Mouse (Mus musculus) Muller cell, postnatal 12 days (primary cell): ENCODE measurements at regions not wholly inside any gene's neighbourhood (a gene's known extent, or its start where the extent isn't known, plus 50 kb on each side); places are given as distances from the start of the nearest gene placed in this dataset.
"Not testable (repeated sequence)": the region's sequence is repeated elsewhere in the genome, so short reads cannot be mapped to it uniquely, and the experiment has no call there.

Source experiments
- DNase-seq: peaks from one replicate; pipeline ENCODE4 v3.0.0-alpha.2; 2015; ENCODE audit errors: inconsistent ontology term

GRCm38 (mm10) chr6:37692758-37693157, 162.8 kb downstream of the Akr1d1 start:
- no peak for DNase-seq

DNA sequence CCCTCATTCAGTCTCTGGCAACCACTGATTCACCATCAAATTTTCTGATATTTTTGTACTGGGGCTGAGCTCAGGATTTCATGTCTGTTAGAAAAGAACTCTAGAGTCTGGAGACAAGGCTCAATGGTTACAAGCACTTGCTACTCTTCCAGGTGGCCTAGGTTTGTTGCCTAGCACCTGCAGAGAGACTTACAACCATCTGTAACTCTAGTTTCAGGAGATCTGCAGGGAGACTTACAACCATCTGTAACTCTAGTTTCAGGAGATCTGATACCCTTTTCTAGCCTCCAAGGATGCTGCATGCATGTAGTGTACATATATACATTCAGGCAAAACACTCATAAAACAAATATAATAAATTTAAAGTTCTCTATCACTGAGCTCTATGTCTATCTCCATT, 166.1 kb downstream of the Akr1d1 start:
- no peak for DNase-seq

GRCm38 (mm10) chr6:37703946-37704345, 166.7 kb upstream of the Trim24 start:
- DNase-seq: no peak

DNA sequence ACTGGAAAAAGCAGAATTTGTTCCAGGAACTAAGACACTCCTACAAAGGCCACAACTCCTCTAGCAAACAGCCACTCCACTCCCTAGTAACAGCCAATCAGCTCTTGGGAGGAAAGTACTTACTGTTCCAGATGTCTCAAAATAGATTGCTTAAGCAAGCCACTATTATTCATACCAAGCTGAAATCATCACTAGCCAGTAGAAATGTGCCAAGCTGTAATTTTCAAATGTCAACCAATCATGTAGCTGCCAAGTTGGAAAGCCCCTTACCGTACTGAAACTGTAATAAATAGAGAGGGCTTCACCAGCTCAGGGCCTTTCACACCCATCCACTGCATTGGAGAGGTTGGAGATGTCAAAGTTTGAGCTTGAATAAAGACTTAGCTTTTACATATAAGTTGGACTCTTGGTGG, 164.9 kb upstream of the Trim24 start:
- DNase-seq: no peak

- DNase-seq: not testable (repeated sequence)
Measured at GRCm38 (mm10) chr6:37707671-37708070, 162.9 kb upstream of the Trim24 start.

DNA sequence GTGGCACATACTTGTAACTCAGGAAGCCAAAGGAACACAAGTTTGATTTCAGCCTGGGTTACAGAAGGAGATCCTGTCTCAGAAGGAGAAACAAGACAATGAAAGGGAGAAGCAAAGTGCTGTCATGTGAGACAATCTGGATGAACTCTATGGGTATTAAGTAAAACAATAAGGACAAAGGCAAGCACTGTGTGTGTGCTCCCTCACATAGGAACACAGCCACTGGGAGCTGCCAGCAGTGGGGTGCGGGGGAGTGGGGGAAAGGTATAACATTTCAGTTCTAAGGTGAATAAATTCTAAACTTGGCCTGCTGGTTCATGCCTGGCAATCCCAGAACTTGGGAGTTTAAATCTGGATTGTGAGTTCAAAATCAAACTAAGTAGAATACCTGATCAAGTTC, 158.8 kb upstream of the Trim24 start:
- DNase-seq: no peak

DNA sequence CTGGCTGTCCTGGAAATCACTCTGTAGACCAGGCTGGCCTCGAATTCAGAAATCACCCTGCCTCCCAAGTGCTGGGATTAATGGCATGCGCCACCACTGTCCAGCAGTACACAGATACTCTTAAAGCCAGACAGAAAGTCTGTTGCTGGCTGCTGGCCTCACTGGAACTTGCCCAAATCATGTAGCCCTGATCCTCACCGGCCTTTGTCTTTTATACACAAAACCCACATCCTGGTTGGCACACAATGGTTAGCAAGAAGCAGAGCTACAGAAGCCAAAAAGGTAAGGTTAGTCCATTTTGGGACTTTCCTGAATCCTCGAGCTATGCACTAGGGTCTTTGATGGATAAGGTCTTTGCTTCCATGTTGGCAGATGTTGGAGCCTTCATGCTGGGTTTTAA, 157.2 kb upstream of the Trim24 start:
- DNase-seq: peak; percentile 31

DNA sequence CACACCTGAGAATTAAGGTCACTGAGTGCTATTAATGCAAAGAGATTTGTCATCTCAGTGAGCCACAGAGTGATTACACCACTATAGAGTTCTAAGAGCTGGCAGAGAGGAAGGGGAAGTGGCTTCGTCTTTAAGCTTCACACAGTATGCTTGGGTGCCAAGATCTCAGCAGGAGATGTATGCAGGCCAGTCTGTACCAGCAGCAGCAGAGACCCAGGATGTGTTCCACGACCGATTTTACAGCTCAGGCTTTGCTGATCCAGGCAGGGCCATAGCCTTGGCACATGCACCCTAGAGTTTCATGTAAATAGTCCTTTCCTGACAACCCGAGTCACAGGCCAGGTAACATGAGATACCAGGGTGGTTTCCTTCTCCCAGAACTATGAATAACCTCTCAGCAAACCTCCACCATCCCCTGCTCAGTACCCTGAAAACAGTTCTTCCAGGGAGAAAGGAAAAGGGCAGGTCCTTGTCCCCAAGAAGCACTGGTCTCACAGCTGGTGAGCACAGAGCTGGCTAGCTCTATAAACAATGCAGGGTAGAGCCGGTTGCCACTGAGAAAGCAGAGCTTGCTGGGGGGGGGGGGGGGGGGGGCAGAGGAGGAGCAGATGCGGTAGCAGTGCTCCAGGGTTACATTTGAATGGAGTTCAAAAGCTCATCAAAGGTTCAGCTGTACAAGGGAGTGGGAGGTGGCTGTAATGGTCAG, 156.2 kb upstream of the Trim24 start:
- DNase-seq: peak; percentile 25

DNA sequence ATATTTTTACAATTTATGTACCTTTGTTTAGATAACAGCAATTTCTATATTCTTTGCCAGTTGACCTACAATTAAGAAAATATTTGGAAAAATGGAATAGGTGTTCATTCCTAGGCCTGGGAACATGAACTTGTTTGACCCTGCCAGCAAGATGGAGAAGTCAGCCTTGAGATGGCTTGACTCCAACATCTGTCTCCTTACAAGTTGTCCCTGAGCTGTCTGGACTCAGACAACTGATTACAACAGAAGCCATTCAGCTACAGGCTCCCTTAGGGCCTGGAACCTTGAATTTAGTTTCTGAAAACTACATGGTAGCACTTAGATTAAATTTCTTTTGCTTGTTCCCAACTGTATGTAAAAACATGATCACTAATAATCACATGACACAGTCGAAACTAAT, 148.9 kb upstream of the Trim24 start:
- DNase-seq: no peak

DNA sequence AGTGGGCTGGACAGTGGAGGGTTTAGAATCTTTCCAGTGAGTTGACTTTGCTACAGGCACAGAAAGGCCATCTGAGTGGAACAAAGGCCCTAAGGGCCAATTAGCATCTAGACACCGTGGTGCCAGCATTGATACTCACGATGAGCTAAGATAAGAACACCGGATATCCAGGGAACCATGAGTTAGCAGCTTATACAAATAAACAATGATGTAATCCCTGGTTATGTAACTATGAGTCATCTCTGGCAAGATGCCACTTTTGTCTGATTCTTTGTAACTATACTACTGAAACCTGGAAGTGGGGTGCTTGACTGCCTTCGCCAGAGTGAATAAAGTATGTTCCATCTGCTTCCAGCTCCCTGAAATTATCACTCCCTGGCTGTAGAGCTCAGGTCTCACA, 147.3 kb upstream of the Trim24 start:
- peak; percentile 93 for DNase-seq

DNA sequence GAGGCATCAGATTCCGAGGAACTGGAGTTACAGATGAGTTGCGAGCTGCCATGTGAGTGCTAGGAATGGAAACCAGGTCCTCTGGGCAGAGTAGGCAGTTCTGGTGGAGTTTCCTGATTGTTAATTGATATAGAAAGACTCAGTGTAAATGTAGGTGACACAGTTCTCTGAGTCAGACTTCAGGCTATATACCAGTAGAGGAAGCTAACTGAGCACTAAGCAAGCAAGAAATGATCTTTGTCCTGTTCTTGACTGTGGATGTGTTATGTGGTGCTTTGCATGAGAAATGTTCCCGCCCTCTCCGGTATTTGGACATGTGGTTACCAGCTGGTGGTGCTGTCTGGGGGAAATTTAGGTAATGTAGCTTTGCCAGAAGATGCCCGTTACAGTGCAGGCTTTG, 146.4 kb upstream of the Trim24 start:
- DNase-seq: no peak

DNA sequence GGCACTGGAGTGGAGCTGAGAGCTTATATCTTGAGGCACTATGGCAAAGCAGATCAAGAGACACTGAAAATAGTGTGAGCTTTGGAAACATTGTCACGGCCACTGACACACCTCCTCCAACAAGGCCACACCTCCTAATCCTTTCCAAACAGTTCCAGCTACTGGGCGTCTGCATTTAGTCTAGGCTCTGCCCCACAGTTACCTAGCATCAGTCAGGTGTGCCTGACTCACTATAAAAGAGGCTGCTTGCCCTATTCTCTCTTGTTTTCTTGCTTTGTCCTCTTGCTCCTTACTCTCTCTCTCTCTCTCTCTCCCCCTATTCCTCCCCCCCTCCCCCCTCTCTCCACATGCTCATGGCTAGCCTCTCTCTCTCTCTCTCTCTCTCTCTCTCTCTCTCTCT, 142.0 kb upstream of the Trim24 start:
- DNase-seq: no peak

DNA sequence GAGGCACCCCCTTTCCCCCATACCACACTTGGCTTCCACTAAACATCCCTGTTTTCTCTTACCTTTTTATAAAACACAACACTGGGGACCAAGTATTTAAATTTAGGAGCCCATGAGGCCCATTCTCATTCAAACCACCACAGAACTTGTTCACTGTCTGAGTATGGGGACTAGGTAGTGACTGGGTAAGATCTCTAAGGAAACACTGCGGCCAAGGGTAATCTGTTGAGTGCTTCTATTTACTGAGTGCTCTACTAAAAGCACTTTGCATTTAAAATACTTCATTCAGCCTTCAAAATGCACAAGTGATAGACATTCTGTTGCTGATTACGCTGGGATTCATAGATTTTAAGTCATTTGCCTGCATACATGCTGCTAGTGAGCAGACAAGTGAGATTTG, 141.4 kb upstream of the Trim24 start:
- DNase-seq: no peak

DNA sequence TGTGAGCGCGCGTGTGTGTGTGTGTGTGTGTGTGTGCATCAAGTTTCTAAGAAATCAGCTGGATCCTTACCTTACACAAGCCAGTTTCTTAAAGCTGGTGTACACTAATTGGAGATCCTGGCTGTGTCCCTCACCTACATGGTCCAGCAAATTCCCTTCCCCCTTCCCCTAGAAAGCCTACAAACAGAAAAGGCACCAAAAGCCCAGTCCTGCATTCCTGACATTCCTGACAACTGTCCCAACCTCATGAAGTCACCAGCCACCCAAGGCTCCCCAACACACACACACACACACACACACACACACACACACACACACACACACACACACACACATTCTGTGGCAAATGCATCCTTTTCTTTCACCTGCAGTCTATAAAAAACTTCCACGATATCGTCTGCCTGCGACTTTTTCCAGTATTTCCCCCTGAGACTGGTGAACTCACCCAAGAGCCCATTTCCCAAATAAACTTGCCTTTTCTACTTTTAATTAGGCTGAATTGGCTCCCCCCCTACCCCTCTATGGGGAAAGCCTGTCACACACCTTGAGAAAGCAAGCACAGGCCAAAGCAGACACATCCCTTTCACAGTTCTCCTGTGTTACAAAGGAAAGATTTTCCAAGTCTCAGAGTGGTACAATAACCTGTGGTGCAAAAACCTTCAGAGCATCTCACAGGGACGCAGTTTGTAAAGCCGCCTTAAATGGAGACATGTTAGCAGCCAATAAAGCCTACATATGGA, 139.9 kb upstream of the Trim24 start:
- peak; percentile 76 for DNase-seq

- DNase-seq: peak; percentile 91
Measured at GRCm38 (mm10) chr6:37732385-37732784, 138.2 kb upstream of the Trim24 start.

- no peak for DNase-seq
Measured at GRCm38 (mm10) chr6:37735288-37735961, 135.2 kb upstream of the Trim24 start.

GRCm38 (mm10) chr6:37735962-37736297, 134.7 kb upstream of the Trim24 start:
- peak; percentile 62 for DNase-seq

DNA sequence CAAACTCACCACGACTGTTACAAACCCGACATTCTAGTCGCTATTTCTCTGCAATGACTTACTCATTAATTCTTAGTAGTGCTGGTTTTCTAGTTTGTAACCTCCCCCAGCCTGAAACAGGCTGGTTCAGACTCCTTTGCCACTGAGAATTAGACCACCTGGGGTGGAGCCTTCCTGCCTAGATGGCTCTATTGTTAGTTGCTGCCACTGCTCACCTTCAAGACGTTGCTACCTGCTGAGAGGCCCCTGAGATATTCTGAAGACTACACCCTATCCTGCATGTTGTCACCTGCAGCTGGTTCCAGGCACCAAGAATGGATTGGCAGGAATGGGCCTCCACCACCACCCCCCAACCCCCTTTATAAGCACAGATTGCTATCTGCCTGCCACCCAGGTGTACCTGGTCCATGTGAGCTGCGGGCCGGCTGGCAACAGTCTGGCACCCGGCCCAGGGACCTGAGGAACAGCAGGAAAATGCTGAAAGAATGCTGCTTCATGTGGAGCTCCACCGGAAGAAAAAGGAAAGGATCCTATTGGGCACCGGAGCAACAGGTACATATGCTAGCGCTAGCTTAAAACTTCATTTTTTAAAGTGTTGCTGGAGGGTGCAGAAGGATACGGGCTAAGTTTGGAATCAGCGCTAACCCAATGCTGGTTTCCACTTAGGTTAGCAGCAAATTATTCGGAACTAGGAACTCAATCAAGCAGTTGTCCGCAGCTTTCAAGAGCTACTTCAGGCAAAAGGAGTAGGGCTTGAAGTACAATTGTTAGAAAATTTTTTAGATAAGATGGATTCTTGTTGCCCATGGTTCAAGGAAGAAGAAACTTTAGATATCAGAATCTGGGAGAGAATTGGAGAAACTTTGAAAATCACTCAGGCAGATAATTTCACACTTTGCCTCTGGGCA, 129.4 kb upstream of the Trim24 start:
- DNase-seq: no peak

DNA sequence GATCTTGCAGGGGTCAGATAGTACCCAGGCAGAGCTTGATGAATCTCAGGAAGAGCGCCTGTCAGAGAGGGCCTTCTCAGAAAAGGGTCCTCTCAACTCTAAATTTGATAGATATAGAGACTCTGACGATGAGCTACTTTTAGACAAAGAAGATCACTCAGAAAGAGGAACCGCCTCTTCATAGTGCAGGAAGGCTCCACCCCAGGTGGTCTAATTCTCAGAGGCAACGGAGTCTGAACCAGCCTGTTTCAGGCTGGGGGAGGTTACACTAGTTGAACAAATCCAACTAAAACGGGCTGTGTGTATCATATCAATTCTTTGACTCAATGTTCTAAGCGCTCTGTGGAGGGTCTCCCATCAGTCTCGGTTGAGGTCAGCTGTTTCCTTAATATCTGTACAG, 128.7 kb upstream of the Trim24 start:
- DNase-seq: not testable (repeated sequence)

DNA sequence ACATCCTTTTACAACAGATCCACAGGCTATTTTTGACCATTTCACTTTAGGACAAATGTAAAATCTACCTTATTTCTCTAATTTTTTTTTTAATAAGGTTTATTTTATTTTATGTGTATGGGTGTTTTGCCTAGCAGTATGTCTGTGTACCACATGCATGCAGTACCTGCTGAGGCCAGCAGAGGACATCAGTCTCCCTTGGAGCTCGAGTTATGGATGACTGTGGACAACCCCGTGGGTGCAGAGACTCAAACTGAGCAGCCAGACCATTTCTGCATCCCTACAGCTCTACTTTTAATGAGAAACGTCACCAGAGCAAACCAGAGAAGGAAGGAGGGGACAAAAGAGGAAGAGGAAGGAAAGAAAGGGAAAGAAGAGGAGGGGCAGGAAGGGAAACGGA, 125.9 kb upstream of the Trim24 start:
- DNase-seq: no peak

DNA sequence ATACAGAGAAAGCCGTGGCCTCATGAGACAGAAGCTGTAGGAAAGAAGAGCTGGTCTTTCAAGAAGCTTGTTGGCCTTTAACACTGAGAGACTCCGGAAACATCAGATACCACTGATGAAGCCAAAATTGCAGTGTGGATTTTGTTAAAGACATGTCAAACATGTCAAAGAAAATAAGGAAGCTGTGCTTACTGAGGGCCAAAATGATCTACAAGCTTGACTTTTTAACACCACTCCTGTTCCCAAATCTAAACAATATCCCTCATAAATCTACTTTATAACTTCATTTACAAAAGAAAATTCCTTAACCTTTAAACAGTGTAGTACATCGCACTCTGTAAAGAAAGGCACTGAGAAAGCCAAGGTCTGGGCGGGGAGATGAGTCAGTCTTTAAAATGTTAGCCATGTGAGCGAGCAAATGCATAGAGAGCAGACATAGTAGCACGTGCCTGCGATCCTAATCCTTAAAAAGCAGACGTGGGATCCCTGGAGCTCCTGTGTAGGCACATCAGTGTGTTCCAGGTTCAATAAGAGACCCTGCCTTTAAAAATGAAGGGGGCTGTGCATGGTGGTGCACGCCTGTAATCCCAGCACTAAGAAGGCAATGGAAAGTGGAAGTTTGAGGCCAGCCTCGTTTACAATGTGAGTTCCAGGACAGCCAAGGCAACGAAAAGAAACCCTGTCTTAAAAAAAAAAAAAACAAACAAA, 125.1 kb upstream of the Trim24 start:
- no peak for DNase-seq
